Comparison of ENCODE assay signal across 7 mouse cellular contexts in genomic region chr15:8447193-8447767, GRCm38 (mm10). TPM values are rescaled to one million over a fixed set of nuclear protein-coding genes. Genes with fewer than 3 reads are reported as not detected.
DNase-seq lines count a peak whose midpoint lies in the region; ATAC-seq and TF ChIP-seq lines count a peak whose summit lies in the region.

No protein-coding gene starts in this region.

- H3K4me2 ChIP-seq in lung, embryonic 14.5 days, result peak overlapping the region; percentile 88
- peak overlapping the region; percentile 93 for H3K4me2 ChIP-seq in limb, embryonic 12.5 days
- H3K4me2 ChIP-seq in stomach, embryonic 15.5 days, result peak overlapping the region; percentile 21; the same call in 1 of the 2 replicates

- no peaks in the 10 kb centered on the region; the same call in 1 of the 2 replicates for H3K4me1 ChIP-seq in lung, embryonic 14.5 days (ENCODE audit: insufficient read depth)
- H3K4me1 ChIP-seq in forebrain, embryonic 10.5 days, result peaks cover 27% of the 10 kb centered on the region
- H3K4me1 ChIP-seq in limb, embryonic 12.5 days (replicated peaks), result peaks cover 16% of the 10 kb centered on the region
- H3K4me1 ChIP-seq in stomach, embryonic 15.5 days, result 0 out of 2 replicates have a peak, but pooled peaks cover 8% of the 10 kb centered on the region

- WGBS in lung, embryonic 14.5 days, result 41% methylated on average over 8 of the region's 8 CpGs
- WGBS in forebrain, embryonic 10.5 days, result 81% methylated on average over 8 of the region's 8 CpGs
- 54% methylated on average over 8 of the region's 8 CpGs for WGBS in limb, embryonic 12.5 days
- WGBS in stomach, embryonic 15.5 days, result 54% methylated on average over 8 of the region's 8 CpGs

- no peaks in the 10 kb centered on the region for H3K36me3 ChIP-seq in lung, embryonic 14.5 days (ENCODE audit: insufficient read depth)
- no peaks in the 10 kb centered on the region for H3K36me3 ChIP-seq in forebrain, embryonic 10.5 days (replicated peaks)
- no peaks in the 10 kb centered on the region for H3K36me3 ChIP-seq in limb, embryonic 12.5 days
- no peaks in the 10 kb centered on the region for H3K36me3 ChIP-seq in stomach, embryonic 15.5 days

- no peaks in the 10 kb centered on the region for H3K27me3 ChIP-seq in lung, embryonic 14.5 days (ENCODE audit: insufficient read depth, low read length)
- H3K27me3 ChIP-seq in forebrain, embryonic 10.5 days (ENCODE audit: poor library complexity, severe bottlenecking), result no peaks in the 10 kb centered on the region
- H3K27me3 ChIP-seq in limb, embryonic 12.5 days, result no peaks in the 10 kb centered on the region
- H3K27me3 ChIP-seq in stomach, embryonic 15.5 days (replicated peaks), result no peaks in the 10 kb centered on the region

- no peaks in the 10 kb centered on the region for H3K9me3 ChIP-seq in lung, embryonic 14.5 days (ENCODE audit: low read depth, low read length)
- H3K9me3 ChIP-seq in forebrain, embryonic 10.5 days, result no peaks in the 10 kb centered on the region
- no peaks in the 10 kb centered on the region for H3K9me3 ChIP-seq in limb, embryonic 12.5 days
- H3K9me3 ChIP-seq in stomach, embryonic 15.5 days, result no peaks in the 10 kb centered on the region

- peak; percentile 8 for DNase-seq in lung, embryonic 14.5 days
- DNase-seq in lung, postnatal 36 days, result no peak
- DNase-seq in forebrain, embryonic 10.5 days (ENCODE audit: extremely low spot score, low spot score), result no peak
- no peak for DNase-seq in urinary bladder, postnatal 14 days (ENCODE audit: low spot score)
- DNase-seq in spleen, postnatal 36 days (ENCODE audit: low spot score in 2 of 2), result no peak

- peak overlapping the region; percentile 10; the same call in 1 of the 2 replicates for H3K9ac ChIP-seq in lung, embryonic 14.5 days
- H3K9ac ChIP-seq in limb, embryonic 12.5 days (replicated peaks), result no peak overlapping the region
- H3K9ac ChIP-seq in stomach, embryonic 15.5 days, result no peak overlapping the region

- ATAC-seq in lung, embryonic 14.5 days (ENCODE audit: insufficient read depth), result no peak
- ATAC-seq in limb, embryonic 12.5 days (ENCODE audit: insufficient number of reproducible peaks, insufficient read depth, low FRiP score, low TSS enrichment, low read depth), result no peak
- ATAC-seq in stomach, embryonic 15.5 days (ENCODE audit: insufficient read depth, low FRiP score, low read depth), result no peak

- TF ChIP-seq CTCF in lung, embryonic 14.5 days (IDR thresholded peaks at IDR 0.05; ENCODE audit: low read depth), result no peak

- H3K27ac ChIP-seq in lung, embryonic 14.5 days (ENCODE audit: low read depth), result no peak overlapping the region
- no peak overlapping the region for H3K27ac ChIP-seq in forebrain, embryonic 10.5 days
- H3K27ac ChIP-seq in limb, embryonic 12.5 days, result no peak overlapping the region
- H3K27ac ChIP-seq in stomach, embryonic 15.5 days, result no peak overlapping the region

- H3K4me3 ChIP-seq in lung, embryonic 14.5 days (ENCODE audit: low read depth, low read length), result peak overlapping the region; percentile 19
- peak overlapping the region; percentile 94; the same call in 1 of the 2 replicates for H3K4me3 ChIP-seq in forebrain, embryonic 10.5 days
- H3K4me3 ChIP-seq in limb, embryonic 12.5 days (replicated peaks), result no peak overlapping the region
- no peak overlapping the region for H3K4me3 ChIP-seq in stomach, embryonic 15.5 days (replicated peaks)

RNA-seq across cellular contexts. Expression of gene Nipbl, which starts 3.0 kb away (rescaled TPM):
- 22.8 and 23.3 TPM in 2 replicates for polyA plus RNA-seq in lung, embryonic 14.5 days (2014; fragmentation: Nextera tagmentation; extraction: Ambion mirVana)
- polyA plus RNA-seq in forebrain, embryonic 10.5 days (2016; fragmentation: Nextera tagmentation; extraction: Ambion mirVana), result 18.5 and 18.8 TPM in 2 replicates
- polyA plus RNA-seq in limb, embryonic 12.5 days (2016; fragmentation: Nextera tagmentation; extraction: Ambion mirVana), result 21.9 and 22.9 TPM in 2 replicates
- 16.2 and 16.6 TPM in 2 replicates for polyA plus RNA-seq in stomach, embryonic 15.5 days (2015; fragmentation: Nextera tagmentation; extraction: Ambion mirVana)

Comparison
In these comparisons a context has a peak if more than half of its experiments do, and no peak if none do; other contexts are left out.
1. H3K4me2 ChIP-seq: peak in every context shown above with its lines; median percentile 93 in limb, embryonic 12.5 days; 88 in lung, embryonic 14.5 days; 21 in stomach, embryonic 15.5 days.
2. H3K4me3 ChIP-seq: peak in lung, embryonic 14.5 days (single experiment) and forebrain, embryonic 10.5 days (single experiment); none in limb, embryonic 12.5 days (single experiment) and stomach, embryonic 15.5 days (single experiment).